Mouse (Mus musculus) stomach, postnatal 0 days (tissue): ENCODE measurements around the gene Plcxd2. TPM values are rescaled to one million over a fixed set of nuclear protein-coding genes. Genes with fewer than 3 reads are reported as not detected.

ENCODE experiments used
- ATAC-seq: fragments of 200-750 bp; cut with Nextera tagmentation; 2 replicates; pipeline ENCODE4 v1.8.0; 2017; ENCODE audit not compliant: low FRiP score, low TSS enrichment
- DNase-seq: peaks from one replicate; pipeline ENCODE4 v3.0.0-alpha.2; 2016; ENCODE audit warnings: low spot score
- H3K27ac ChIP-seq: fragments of 300-500 bp; sonication (generic); replicated peaks from 2 replicates; pipeline ENCODE4 v1.5.1; 2014; ENCODE audit warnings: mild to moderate bottlenecking, control low read depth
- H3K27me3 ChIP-seq: fragments of 300-500 bp; sonication (generic); 2 replicates; pipeline ENCODE4 v1.6.1; 2014; ENCODE audit warnings: low read length; ENCODE audit not compliant: control insufficient read depth, insufficient read depth
- H3K36me3 ChIP-seq: fragments of 300-500 bp; sonication (generic); 2 replicates; pipeline ENCODE4 v1.6.1; 2014; ENCODE audit warnings: low read length, mixed read lengths; ENCODE audit not compliant: control insufficient read depth, insufficient read depth
- H3K4me1 ChIP-seq: fragments of 300-500 bp; sonication (generic); replicated peaks from 2 replicates; pipeline ENCODE4 v1.6.1; 2014; ENCODE audit warnings: antibody characterized with exemption; ENCODE audit not compliant: control insufficient read depth, insufficient read depth
- H3K4me2 ChIP-seq: fragments of 300-500 bp; sonication (generic); replicated peaks from 2 replicates; pipeline ENCODE4 v1.6.1; 2014; ENCODE audit warnings: low read depth, mild to moderate bottlenecking, control low read depth, moderate library complexity
- H3K4me3 ChIP-seq: fragments of 300-500 bp; sonication (generic); 2 replicates; pipeline ENCODE4 v1.5.1; 2014; ENCODE audit warnings: low read depth, low read length, control low read depth
- H3K9ac ChIP-seq: fragments of 300-500 bp; sonication (generic); 2 replicates; pipeline ENCODE4 v1.6.1; 2014; ENCODE audit warnings: mild to moderate bottlenecking, low read length, control low read depth, mixed read lengths
- H3K9me3 ChIP-seq: fragments of 300-500 bp; sonication (generic); 2 replicates; pipeline ENCODE4 v1.6.1; 2016; ENCODE audit warnings: low read length; ENCODE audit not compliant: control insufficient read depth
- CTCF ChIP-seq: IDR thresholded peaks from 2 replicates; pipeline ENCODE4 v1.5.1; 2016; ENCODE audit warnings: antibody characterized with exemption, low read depth, mild to moderate bottlenecking, moderate library complexity
- EP300 ChIP-seq: optimal IDR thresholded peaks from 2 replicates; pipeline ENCODE3; 2016; ENCODE audit warnings: antibody characterized with exemption
- WGBS: fragments of 180-500 bp; shearing (Covaris S2); extraction: QIAGEN DNeasy Blood & Tissue Kit; methylation state at CpG from one replicate; pipeline ENCODE4 v1.1.7; 2014; 5-methylcytosine and 5-hydroxymethylcytosine counted together
- polyA plus RNA-seq: library from polyadenylated mRNA; unstranded; fragments of >200 nt; fragmentation: Nextera tagmentation; extraction: Ambion mirVana; gene quantifications from 2 replicates; pipeline ENCODE4 v1.2.1, GENCODE M21; 2015

Plcxd2 gene
- polyA plus RNA-seq, 1 experiment from 2014 or later = 2.2 TPM

- Histone ChIP-seq H3K4me2 (no peak overlapping the region), H3K9me3 (no peaks in the 10 kb centered on the region), H3K27ac (no peak overlapping the region), H3K27me3 (no peaks in the 10 kb centered on the region), H3K36me3 (no peaks in the 10 kb centered on the region), H3K4me3 (no peak overlapping the region), H3K4me1 (no peaks in the 10 kb centered on the region), H3K9ac (no peak overlapping the region)
- TF ChIP-seq EP300 = no peak
- peak; percentile 95 for TF ChIP-seq CTCF
- peak; percentile 64; the same call in 1 of the 2 replicates for ATAC-seq
- DNase-seq = peak; percentile 48
- 44% methylated on average over 5 of the region's 5 CpGs for WGBS
Measured at GRCm38 (mm10) chr16:46022189-46022928, 12.3 kb upstream of the Plcxd2 start.

DNA sequence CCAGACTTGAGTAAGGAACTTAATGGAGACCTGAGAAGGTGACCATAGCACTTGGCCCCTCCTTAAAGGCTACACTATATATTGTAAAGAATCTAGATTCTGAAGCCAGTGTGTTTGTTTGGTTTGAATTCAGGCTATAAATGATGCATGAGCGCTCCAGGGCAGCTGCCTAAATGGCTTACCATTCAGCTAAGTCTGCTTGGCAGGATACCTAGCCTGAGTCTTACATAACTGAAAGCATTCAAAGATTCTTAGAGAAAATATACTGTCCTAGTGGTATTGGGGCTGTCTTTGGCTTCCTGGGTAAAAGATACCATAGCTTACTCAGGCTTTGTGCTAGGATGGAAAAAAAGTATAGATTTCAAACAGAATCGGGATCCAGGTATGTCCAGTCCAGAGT is 11.3 kb upstream of the Plcxd2 start:
- H3K4me2 ChIP-seq = no peak overlapping the region
- no peak for DNase-seq
- WGBS = 80% methylated on average over 2 of the region's 2 CpGs

DNA sequence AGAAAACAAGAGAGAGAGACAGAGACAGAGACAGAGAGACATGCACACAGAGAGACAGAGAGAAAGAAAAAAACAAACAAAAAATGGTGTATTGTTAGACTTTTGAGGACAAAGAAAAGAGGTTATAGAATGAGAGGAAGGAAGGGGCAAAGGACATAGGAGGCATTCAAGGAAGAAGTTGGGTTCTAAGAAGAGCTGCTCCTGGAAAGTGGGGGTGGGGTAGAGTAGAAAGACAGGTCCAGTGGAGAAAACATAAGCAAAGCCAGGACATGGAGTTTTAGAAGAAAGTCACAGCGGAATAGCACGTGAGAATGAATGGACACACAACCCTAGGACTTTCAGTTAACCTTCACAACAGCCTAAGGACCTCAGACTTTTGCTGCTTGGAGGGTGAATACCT is 10.4 kb upstream of the Plcxd2 start:
- ATAC-seq (no peak), DNase-seq (no peak)
- H3K4me2 ChIP-seq = no peak overlapping the region
- no peaks in the 10 kb centered on the region for H3K36me3 ChIP-seq
- H3K9me3 ChIP-seq = no peaks in the 10 kb centered on the region
- no peaks in the 10 kb centered on the region for H3K27me3 ChIP-seq
- no peak overlapping the region for H3K27ac ChIP-seq
- WGBS = 64% methylated on average over 2 of the region's 2 CpGs
- no peak overlapping the region for H3K4me3 ChIP-seq
- TF ChIP-seq CTCF = no peak
- no peak for TF ChIP-seq EP300
- H3K9ac ChIP-seq = no peak overlapping the region
- no peaks in the 10 kb centered on the region for H3K4me1 ChIP-seq

More for the DNA sequence above, 11.3 kb upstream of the Plcxd2 start:
- H3K9me3 ChIP-seq = no peaks in the 10 kb centered on the region
- no peak for ATAC-seq
- TF ChIP-seq CTCF (no peak), EP300 (no peak)
- no peaks in the 10 kb centered on the region for H3K4me1 ChIP-seq
- H3K9ac ChIP-seq = no peak overlapping the region
- no peak overlapping the region for H3K4me3 ChIP-seq
- no peaks in the 10 kb centered on the region for H3K27me3 ChIP-seq
- H3K36me3 ChIP-seq = no peaks in the 10 kb centered on the region
- no peak overlapping the region for H3K27ac ChIP-seq

- no peaks in the 10 kb centered on the region for H3K27me3 ChIP-seq
- H3K4me1 ChIP-seq = no peaks in the 10 kb centered on the region
- no peaks in the 10 kb centered on the region for H3K9me3 ChIP-seq
- no peak overlapping the region for H3K4me3 ChIP-seq
- DNase-seq (no peak), ATAC-seq (no peak)
- no peak overlapping the region for H3K27ac ChIP-seq
- H3K36me3 ChIP-seq = no peaks in the 10 kb centered on the region
- TF ChIP-seq EP300 (no peak), CTCF (no peak)
- H3K9ac ChIP-seq = no peak overlapping the region
- no peak overlapping the region for H3K4me2 ChIP-seq
- WGBS = 88% methylated on average over 4 of the region's 4 CpGs
Measured at GRCm38 (mm10) chr16:46019799-46020198, 9.8 kb upstream of the Plcxd2 start.

GRCm38 (mm10) chr16:46019359-46019758 is 9.3 kb upstream of the Plcxd2 start:
- Histone ChIP-seq H3K9ac (no peak overlapping the region), H3K4me1 (no peaks in the 10 kb centered on the region), H3K27me3 (no peaks in the 10 kb centered on the region), H3K27ac (no peak overlapping the region), H3K36me3 (no peaks in the 10 kb centered on the region), H3K4me3 (no peak overlapping the region), H3K4me2 (no peak overlapping the region), H3K9me3 (no peaks in the 10 kb centered on the region)
- DNase-seq (no peak), ATAC-seq (no peak)
- TF ChIP-seq EP300 (no peak), CTCF (no peak)
- 67% methylated on average over 1 of the region's 1 CpGs for whole genome bisulfite sequencing

DNA sequence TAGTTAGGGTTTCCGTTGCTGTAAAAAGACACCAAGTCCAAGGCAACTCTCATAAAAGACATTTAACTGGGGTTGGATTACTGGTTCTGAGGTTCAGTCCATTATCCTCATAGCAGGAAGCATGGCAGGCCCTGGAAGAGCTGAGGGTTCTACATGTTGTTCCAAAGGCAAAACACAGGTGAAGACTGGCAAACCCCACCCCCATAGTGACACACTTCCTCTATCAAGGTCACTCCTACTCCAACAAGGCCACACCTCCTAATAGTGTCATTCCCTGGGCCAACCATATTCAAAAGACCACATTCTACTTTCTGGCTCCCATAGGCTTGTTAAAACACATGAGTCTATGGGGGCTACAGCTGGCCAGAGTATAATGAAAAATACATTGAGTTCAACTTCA is 1.7 kb upstream of the Plcxd2 start:
- DNase-seq = no peak
- no peak for TF ChIP-seq EP300
- TF ChIP-seq CTCF = no peak
- WGBS = 50% methylated on average over 1 of the region's 1 CpGs
- H3K27me3 ChIP-seq = no peaks in the 10 kb centered on the region
- ATAC-seq = no peak
- no peaks in the 10 kb centered on the region for H3K9me3 ChIP-seq
- H3K27ac ChIP-seq = no peak overlapping the region
- no peaks in the 10 kb centered on the region for H3K4me1 ChIP-seq
- no peak overlapping the region for H3K9ac ChIP-seq
- H3K36me3 ChIP-seq = no peaks in the 10 kb centered on the region
- no peak overlapping the region for H3K4me2 ChIP-seq
- H3K4me3 ChIP-seq = no peak overlapping the region
